Mouse (Mus musculus) testis, adult 2 months (tissue): ENCODE measurements around the gene Col15a1. TPM values are rescaled to one million over a fixed set of nuclear protein-coding genes. Genes with fewer than 3 reads are reported as not detected.

Experiments used
- H3K27ac ChIP-seq: fragments of 200-500 bp; 2 replicates; pipeline ENCODE4 v1.5.1; 2012; ENCODE audit warnings: low read depth, low read length; ENCODE audit not compliant: control insufficient read depth, insufficient read depth
- H3K27me3 ChIP-seq: fragments of 200-500 bp; 2 replicates; pipeline ENCODE4 v1.6.1; 2012; ENCODE audit warnings: mild to moderate bottlenecking, low read length, moderate library complexity; ENCODE audit not compliant: control insufficient read depth, insufficient read depth
- H3K36me3 ChIP-seq: fragments of 200-500 bp; 2 replicates; pipeline ENCODE4 v1.6.1; 2012; ENCODE audit warnings: mild to moderate bottlenecking, low read length; ENCODE audit not compliant: control insufficient read depth, insufficient read depth
- H3K4me1 ChIP-seq: fragments of 200-500 bp; 2 replicates; pipeline ENCODE4 v1.6.1; 2012; ENCODE audit warnings: low read length; ENCODE audit not compliant: control insufficient read depth, insufficient read depth
- H3K4me3 ChIP-seq: fragments of 200-500 bp; 2 replicates; pipeline ENCODE4 v1.5.1; 2012; ENCODE audit warnings: low read depth, mild to moderate bottlenecking, low read length, moderate library complexity, mixed read lengths; ENCODE audit not compliant: control insufficient read depth
- CTCF ChIP-seq: fragments of 200-500 bp; IDR thresholded peaks from 2 replicates; pipeline ENCODE4 v1.5.1; 2012; ENCODE audit warnings: low read depth, mild to moderate bottlenecking, inconsistent platforms, low read length, moderate library complexity; ENCODE audit not compliant: control insufficient read depth, insufficient read depth, insufficient replicate concordance
- POLR2A ChIP-seq: fragments of 200-500 bp; IDR thresholded peaks from 2 replicates; pipeline ENCODE4 v1.6.1; 2012; ENCODE audit warnings: low read depth, mild to moderate bottlenecking, inconsistent platforms, low read length, moderate library complexity; ENCODE audit not compliant: control insufficient read depth
- polyA plus RNA-seq: library from polyadenylated mRNA; depleted of rRNA; stranded (reverse); fragments of >200 nt; gene quantifications from 2 replicates; pipeline ENCODE4 v1.2.3, GENCODE M21; 2012

Gene Col15a1
- polyA plus RNA-seq, 1 experiment, result 30.0 TPM

DNA sequence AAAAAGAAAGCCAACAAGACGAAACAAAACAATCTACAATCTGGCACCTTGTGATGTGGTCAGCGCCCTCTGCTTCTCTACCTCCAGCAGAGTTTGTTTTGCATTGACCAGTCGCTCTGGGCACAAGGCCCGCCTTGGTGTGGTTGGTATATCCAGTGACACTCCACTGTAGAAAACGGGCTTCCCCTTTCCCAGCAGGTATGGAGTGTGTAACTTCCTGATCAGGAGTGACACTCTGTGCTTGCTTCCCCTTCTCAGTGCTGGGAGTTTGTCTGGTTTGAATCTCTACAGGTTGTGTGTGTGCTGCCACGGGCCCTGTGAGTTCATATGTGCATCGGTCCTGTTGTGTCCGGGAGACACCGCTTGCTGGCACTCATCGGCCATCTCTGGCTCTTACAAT, 11.4 kb downstream of the Col15a1 start:
- TF ChIP-seq CTCF (no peak), POLR2A (no peak)
- no peak overlapping the region for H3K27ac ChIP-seq
- H3K4me3 ChIP-seq, result no peak overlapping the region
- H3K27me3 ChIP-seq, result no peaks in the 10 kb centered on the region
- no peaks in the 10 kb centered on the region for H3K36me3 ChIP-seq
- no peaks in the 10 kb centered on the region for H3K4me1 ChIP-seq

DNA sequence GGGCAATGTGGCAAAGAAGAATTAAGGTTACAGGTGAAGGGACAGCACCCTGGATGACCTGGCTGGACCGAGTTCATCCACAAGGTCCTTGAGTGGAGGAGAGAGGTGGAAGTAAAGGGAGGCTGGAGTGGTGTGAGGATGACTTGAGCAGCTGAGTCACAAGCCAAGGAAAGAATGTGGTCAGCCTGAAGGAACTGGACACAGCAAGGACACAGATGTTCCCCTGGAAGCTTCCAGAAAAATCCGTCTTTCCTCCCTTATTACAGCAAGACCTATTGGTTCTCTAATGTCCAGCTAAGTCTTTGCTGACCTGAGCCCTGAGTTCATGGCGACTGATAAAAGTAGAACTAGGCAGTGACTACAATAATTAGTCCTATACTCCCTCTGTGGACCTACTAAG, 12.6 kb downstream of the Col15a1 start:
- Histone ChIP-seq H3K4me1 (no peaks in the 10 kb centered on the region), H3K27me3 (no peaks in the 10 kb centered on the region), H3K27ac (no peak overlapping the region), H3K36me3 (no peaks in the 10 kb centered on the region), H3K4me3 (no peak overlapping the region)
- TF ChIP-seq CTCF, result no peak
- no peak for TF ChIP-seq POLR2A

DNA sequence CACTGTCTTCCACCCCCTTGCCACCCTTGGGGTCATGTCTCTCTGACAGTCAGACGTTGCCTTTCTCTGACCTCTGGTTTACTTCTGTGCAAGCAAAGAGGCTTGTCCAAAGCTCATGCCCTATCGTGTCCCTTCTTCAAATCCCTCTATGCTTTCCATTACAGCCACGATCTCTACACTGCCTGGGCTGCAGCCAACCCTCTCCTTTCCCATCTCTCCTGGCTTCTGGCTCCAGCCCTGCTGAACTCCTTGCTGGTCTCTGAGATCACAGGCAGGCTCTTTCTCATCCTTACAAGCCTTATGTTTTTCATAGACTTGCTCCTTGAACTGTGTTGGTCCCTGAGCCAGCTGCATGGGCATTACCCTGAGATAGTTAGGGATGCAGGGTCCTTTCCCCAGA, 14.2 kb downstream of the Col15a1 start:
- no peaks in the 10 kb centered on the region for H3K27me3 ChIP-seq
- no peaks in the 10 kb centered on the region for H3K36me3 ChIP-seq
- TF ChIP-seq POLR2A (no peak), CTCF (no peak)
- H3K27ac ChIP-seq, result no peak overlapping the region
- no peak overlapping the region for H3K4me3 ChIP-seq
- no peaks in the 10 kb centered on the region for H3K4me1 ChIP-seq

DNA sequence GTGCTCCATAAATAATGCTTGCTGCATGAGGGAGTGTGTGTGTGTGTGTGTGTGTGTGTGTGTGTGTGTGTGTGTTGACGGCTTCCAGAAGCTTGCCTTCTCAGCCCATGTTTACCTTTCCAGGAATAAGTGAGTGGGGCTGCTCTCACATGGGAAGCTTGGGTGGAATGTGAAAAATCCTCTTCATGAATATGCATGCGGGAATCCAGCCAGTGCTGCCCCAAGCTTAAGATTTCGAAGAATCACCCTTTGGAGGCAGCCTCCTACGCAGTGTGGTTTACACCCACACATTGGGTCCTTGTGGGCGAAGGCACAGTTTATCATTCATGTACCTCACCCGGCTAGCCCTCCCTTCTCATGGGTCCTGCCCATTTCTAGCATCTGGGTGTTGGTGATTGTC, 18.0 kb downstream of the Col15a1 start:
- no peak for TF ChIP-seq POLR2A
- Histone ChIP-seq H3K4me3 (no peak overlapping the region), H3K36me3 (no peaks in the 10 kb centered on the region), H3K4me1 (no peaks in the 10 kb centered on the region), H3K27ac (no peak overlapping the region), H3K27me3 (no peaks in the 10 kb centered on the region)

DNA sequence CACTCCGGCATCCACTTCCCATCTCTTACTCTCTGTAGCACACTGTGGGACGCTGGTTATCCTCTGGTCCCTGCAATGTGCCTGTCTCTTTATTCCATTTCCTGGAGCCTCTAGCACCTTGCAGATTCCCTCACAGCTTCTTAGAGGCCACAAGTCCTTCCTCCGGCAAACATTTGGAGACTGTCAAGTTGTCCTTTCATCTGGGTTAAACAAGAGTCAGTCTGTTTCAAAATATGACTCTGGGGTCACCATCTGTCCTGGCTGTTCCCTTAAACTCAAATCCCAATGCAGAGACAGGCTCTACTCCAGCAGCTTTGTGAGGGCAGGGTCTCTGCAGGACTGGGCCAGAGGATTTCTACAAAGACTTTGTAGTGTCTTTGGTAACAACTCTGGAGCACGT, 19.1 kb downstream of the Col15a1 start:
- no peaks in the 10 kb centered on the region for H3K27me3 ChIP-seq
- no peak overlapping the region for H3K4me3 ChIP-seq
- no peak for TF ChIP-seq POLR2A
- TF ChIP-seq CTCF, result no peak
- no peaks in the 10 kb centered on the region for H3K36me3 ChIP-seq
- H3K27ac ChIP-seq, result no peak overlapping the region
- H3K4me1 ChIP-seq, result no peaks in the 10 kb centered on the region

DNA sequence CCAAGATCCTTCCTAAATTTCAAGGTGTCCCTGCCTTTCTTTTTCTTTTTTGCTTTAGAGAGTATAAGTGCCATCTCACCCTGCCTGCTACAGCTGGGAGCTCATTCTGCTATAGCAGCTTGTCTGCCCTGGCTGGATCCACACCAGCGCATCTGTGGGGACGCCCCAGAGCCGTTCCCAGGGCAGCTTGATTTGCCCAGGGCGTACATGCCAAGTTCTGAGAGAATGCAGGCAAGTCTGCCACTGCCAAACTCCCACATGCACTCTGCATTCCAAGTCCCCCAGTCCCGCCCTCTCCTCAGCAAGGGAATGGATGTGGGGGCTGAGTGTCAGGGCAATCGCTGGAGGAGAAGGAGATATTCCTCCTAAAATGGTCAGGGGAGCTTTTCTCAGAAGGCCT, 19.8 kb downstream of the Col15a1 start:
- no peaks in the 10 kb centered on the region for H3K27me3 ChIP-seq
- H3K27ac ChIP-seq, result no peak overlapping the region
- H3K4me1 ChIP-seq, result no peaks in the 10 kb centered on the region
- H3K36me3 ChIP-seq, result no peaks in the 10 kb centered on the region
- TF ChIP-seq POLR2A (no peak), CTCF (no peak)
- H3K4me3 ChIP-seq, result no peak overlapping the region

DNA sequence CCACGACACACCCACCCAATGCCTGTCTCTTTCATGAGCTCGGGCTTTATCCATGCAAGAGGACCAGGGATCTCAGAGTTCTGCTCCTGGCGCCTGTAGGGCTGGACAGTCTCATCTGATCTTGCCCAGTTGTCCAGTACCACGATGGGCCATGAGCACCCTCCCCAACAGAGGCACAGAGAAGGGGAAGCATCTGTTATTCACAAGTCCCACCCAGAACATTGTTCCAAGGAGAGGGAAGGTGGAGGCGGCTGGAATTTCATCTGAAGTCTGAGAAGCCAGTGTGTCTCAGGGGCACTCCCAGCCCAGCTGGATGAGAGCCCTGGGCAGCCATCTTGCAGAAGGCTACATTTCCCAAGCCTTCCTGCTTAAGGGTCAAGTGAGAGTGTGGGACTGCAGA, 21.0 kb downstream of the Col15a1 start:
- no peaks in the 10 kb centered on the region for H3K36me3 ChIP-seq
- H3K27me3 ChIP-seq, result no peaks in the 10 kb centered on the region
- no peak overlapping the region for H3K27ac ChIP-seq
- no peak overlapping the region for H3K4me3 ChIP-seq
- no peak for TF ChIP-seq POLR2A
- TF ChIP-seq CTCF, result no peak
- H3K4me1 ChIP-seq, result no peaks in the 10 kb centered on the region

DNA sequence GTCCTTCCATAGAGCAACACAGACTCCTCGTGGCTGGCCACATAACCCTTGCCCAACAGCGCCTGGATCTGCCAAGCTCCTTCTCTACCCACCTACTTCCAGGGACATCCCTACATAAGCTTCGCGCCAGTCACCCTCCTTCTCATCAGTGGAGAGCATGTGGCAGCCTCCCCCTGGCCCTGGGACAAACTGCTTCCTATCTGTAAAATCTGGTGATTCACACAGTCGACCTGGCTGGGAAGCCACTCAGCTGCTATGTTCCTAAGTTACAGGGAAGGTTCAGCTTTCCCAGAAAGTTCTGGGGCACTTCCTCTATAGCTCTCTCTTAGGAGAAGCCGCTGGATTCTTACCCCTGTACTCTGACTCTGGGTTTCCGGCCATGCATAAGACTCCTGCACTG, 22.5 kb downstream of the Col15a1 start:
- H3K27ac ChIP-seq, result no peak overlapping the region
- peaks cover 10% of the 10 kb centered on the region for H3K4me1 ChIP-seq
- no peak overlapping the region for H3K4me3 ChIP-seq
- TF ChIP-seq CTCF (no peak), POLR2A (no peak)
- H3K36me3 ChIP-seq, result no peaks in the 10 kb centered on the region
- no peaks in the 10 kb centered on the region for H3K27me3 ChIP-seq
